In the genomic region with DNA sequence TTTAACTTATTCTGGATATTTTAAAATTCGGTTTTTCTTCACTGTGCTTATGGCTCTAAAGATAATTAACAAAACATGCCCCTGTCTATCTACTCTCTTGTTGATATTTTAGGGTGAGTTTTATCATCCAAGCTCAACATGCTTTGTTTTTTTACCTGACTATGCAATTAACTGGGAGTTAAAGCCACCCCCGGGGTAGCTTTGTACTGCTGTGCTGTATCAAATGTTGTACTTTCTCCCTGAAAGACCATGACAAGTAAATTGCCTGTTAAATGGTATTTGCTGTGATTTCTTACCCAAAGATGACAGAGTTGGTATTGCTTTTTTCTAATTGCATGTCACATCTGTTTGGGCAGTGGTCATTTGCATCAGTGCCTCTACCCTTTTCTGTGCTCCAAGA, we compare ENCODE assay signal across 28 mouse cellular contexts.
"Had no signal": no experiment of that assay in that cellular context is flagged by ENCODE, and none has a peak within 500 bp of the region (broad histone marks: within the 10 kb centered on the region; RNA-seq: fewer than 3 reads in every experiment).

No protein-coding gene starts in this region.

- H3K4me1 ChIP-seq: heart, embryonic 13.5 days; heart, embryonic 15.5 days; hindbrain, embryonic 13.5 days; hindbrain, embryonic 15.5 days; kidney, embryonic 15.5 days; limb, embryonic 13.5 days; limb, embryonic 15.5 days; liver, embryonic 12.5 days had no signal

- ATAC-seq: hindbrain, postnatal 0 days; intestine, embryonic 16.5 days; liver, embryonic 12.5 days had no signal

- H3K4me3 ChIP-seq: gastrocnemius, adult 2 months; heart, adult 2 months; heart, embryonic 13.5 days; heart, embryonic 15.5 days; hindbrain, embryonic 13.5 days; hindbrain, embryonic 15.5 days; kidney, embryonic 15.5 days; limb, embryonic 13.5 days; limb, embryonic 15.5 days; liver, embryonic 12.5 days had no signal

- H3K4me2 ChIP-seq: heart, embryonic 11.5 days; heart, embryonic 13.5 days; heart, embryonic 15.5 days; hindbrain, embryonic 13.5 days; hindbrain, embryonic 15.5 days; kidney, embryonic 15.5 days; limb, embryonic 13.5 days; limb, embryonic 15.5 days; liver, embryonic 12.5 days had no signal

- DNase-seq: gastrocnemius, adult 2 months; gastrocnemius, postnatal 10 days; gastrocnemius, postnatal 36 days; heart, adult 11 months; heart, adult 2 months; heart, postnatal 14 days; heart, postnatal 36 days; kidney, adult 11 months; kidney, adult 2 months; kidney, adult 9 months; kidney, postnatal 14 days; kidney, postnatal 36 days; layer of hippocampus, adult 9-11 months; layer of hippocampus, postnatal 36 days; left cerebral cortex, postnatal 4 days had no signal

- H3K9ac ChIP-seq: heart, embryonic 13.5 days; heart, embryonic 15.5 days; hindbrain, embryonic 13.5 days; hindbrain, embryonic 15.5 days; kidney, embryonic 15.5 days; limb, embryonic 13.5 days; limb, embryonic 15.5 days; liver, embryonic 12.5 days; liver, embryonic 14.5 days had no signal

- H3K9me3 ChIP-seq: heart, embryonic 13.5 days; heart, embryonic 15.5 days; hindbrain, embryonic 13.5 days; hindbrain, embryonic 15.5 days; kidney, embryonic 15.5 days; limb, embryonic 13.5 days; limb, embryonic 15.5 days; liver, embryonic 12.5 days had no signal

- H3K27me3 ChIP-seq: heart, embryonic 13.5 days; heart, embryonic 15.5 days; hindbrain, embryonic 13.5 days; hindbrain, embryonic 15.5 days; kidney, embryonic 15.5 days; limb, embryonic 13.5 days; limb, embryonic 15.5 days; liver, embryonic 12.5 days had no signal

- H3K27ac ChIP-seq: gastrocnemius, adult 2 months; heart, adult 2 months; heart, embryonic 13.5 days; heart, embryonic 15.5 days; hindbrain, embryonic 13.5 days; hindbrain, embryonic 15.5 days; hindbrain, postnatal 0 days; kidney, embryonic 15.5 days; kidney, postnatal 0 days; limb, embryonic 13.5 days; limb, embryonic 15.5 days; liver, embryonic 12.5 days; liver, embryonic 14.5 days had no signal

- H3K36me3 ChIP-seq: heart, embryonic 13.5 days; heart, embryonic 15.5 days; kidney, embryonic 15.5 days; limb, embryonic 13.5 days; limb, embryonic 15.5 days; liver, embryonic 12.5 days had no signal
